ENCODE assay signal across 29 mouse cellular contexts in the genomic region with DNA sequence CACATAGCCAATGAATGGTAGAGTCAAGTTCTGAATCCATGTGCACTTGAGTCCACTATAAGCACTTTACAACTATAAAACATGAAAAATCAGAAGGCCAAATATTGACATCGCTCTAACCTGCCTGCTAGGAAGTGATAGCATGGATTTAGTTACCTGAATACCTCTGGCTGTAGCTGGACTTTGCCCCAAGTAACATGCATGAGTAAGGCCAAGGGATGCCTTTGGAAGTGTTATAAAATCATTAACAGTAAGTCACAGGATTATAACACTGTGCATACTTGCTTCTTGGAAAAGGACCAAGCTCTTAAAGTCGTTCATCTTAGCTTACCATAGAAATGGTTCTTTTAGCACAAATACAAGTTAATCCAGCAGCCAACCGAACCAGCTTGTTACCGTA. TPM values are rescaled to one million over a fixed set of nuclear protein-coding genes. Genes with fewer than 3 reads are reported as not detected.
DNase-seq lines count a peak whose midpoint lies in the region; ATAC-seq lines count a peak whose summit lies in the region.
"Had no signal": no experiment of that assay in that cellular context is flagged by ENCODE, and none has a peak within 500 bp of the region (broad histone marks: within the 10 kb centered on the region; RNA-seq: fewer than 3 reads in every experiment).

No protein-coding gene starts in this region.

- peaks cover 5% of the 10 kb centered on the region for H3K4me1 ChIP-seq in intestine, embryonic 16.5 days (ENCODE audit: control insufficient read depth, insufficient read depth, low read length)
- peaks cover 10% of the 10 kb centered on the region; the same call in 1 of the 2 replicates for H3K4me1 ChIP-seq in stomach, embryonic 16.5 days (ENCODE audit: control insufficient read depth, insufficient read depth, low read length)
- H3K4me1 ChIP-seq in forebrain, embryonic 16.5 days (replicated peaks; ENCODE audit: control insufficient read depth, insufficient read depth, low read length): no peaks in the 10 kb centered on the region
- no peaks in the 10 kb centered on the region for H3K4me1 ChIP-seq in forebrain, embryonic 12.5 days
- H3K4me1 ChIP-seq: hindbrain, embryonic 12.5 days; liver, embryonic 13.5 days; midbrain, embryonic 12.5 days had no signal

- H3K9me3 ChIP-seq in intestine, embryonic 16.5 days (ENCODE audit: control insufficient read depth, low read length): no peaks in the 10 kb centered on the region
- H3K9me3 ChIP-seq in stomach, embryonic 16.5 days (replicated peaks; ENCODE audit: control insufficient read depth, low read length): peaks cover 9% of the 10 kb centered on the region; the same call in 1 of the 2 replicates
- H3K9me3 ChIP-seq in forebrain, embryonic 16.5 days (ENCODE audit: control insufficient read depth, low read length): no peaks in the 10 kb centered on the region
- H3K9me3 ChIP-seq in forebrain, embryonic 12.5 days: no peaks in the 10 kb centered on the region
- H3K9me3 ChIP-seq: hindbrain, embryonic 12.5 days; liver, embryonic 13.5 days had no signal

- H3K27ac ChIP-seq in intestine, embryonic 16.5 days (ENCODE audit: low read length): peak overlapping the region; percentile 63
- H3K27ac ChIP-seq in stomach, embryonic 16.5 days (ENCODE audit: low read length): no peak overlapping the region
- no peak overlapping the region for H3K27ac ChIP-seq in forebrain, embryonic 16.5 days (ENCODE audit: low read length)
- no peak overlapping the region for H3K27ac ChIP-seq in forebrain, embryonic 12.5 days
- H3K27ac ChIP-seq: hindbrain, embryonic 12.5 days; left cerebral cortex, adult 2 months; liver, embryonic 13.5 days; midbrain, embryonic 12.5 days had no signal

- no peak overlapping the region for H3K4me2 ChIP-seq in intestine, embryonic 16.5 days (ENCODE audit: low read depth, low read length)
- no peak overlapping the region for H3K4me2 ChIP-seq in stomach, embryonic 16.5 days (ENCODE audit: low read depth, low read length)
- no peak overlapping the region for H3K4me2 ChIP-seq in forebrain, embryonic 16.5 days (ENCODE audit: low read length)
- H3K4me2 ChIP-seq in forebrain, embryonic 12.5 days: no peak overlapping the region
- H3K4me2 ChIP-seq: hindbrain, embryonic 12.5 days; liver, embryonic 13.5 days; midbrain, embryonic 12.5 days had no signal

- no peaks in the 10 kb centered on the region for H3K27me3 ChIP-seq in intestine, embryonic 16.5 days (replicated peaks; ENCODE audit: control insufficient read depth, insufficient read depth, low read length)
- no peaks in the 10 kb centered on the region for H3K27me3 ChIP-seq in stomach, embryonic 16.5 days (ENCODE audit: control insufficient read depth, insufficient read depth, low read length)
- no peaks in the 10 kb centered on the region for H3K27me3 ChIP-seq in forebrain, embryonic 16.5 days (replicated peaks; ENCODE audit: control insufficient read depth, insufficient read depth, low read length)
- H3K27me3 ChIP-seq in forebrain, embryonic 12.5 days: no peaks in the 10 kb centered on the region
- H3K27me3 ChIP-seq: hindbrain, embryonic 12.5 days; liver, embryonic 13.5 days; midbrain, embryonic 12.5 days had no signal

- H3K4me3 ChIP-seq in intestine, embryonic 16.5 days (ENCODE audit: low read length): no peak overlapping the region
- no peak overlapping the region for H3K4me3 ChIP-seq in stomach, embryonic 16.5 days (replicated peaks; ENCODE audit: low read length)
- no peak overlapping the region for H3K4me3 ChIP-seq in forebrain, embryonic 16.5 days (replicated peaks; ENCODE audit: low read length)
- H3K4me3 ChIP-seq in forebrain, embryonic 12.5 days (replicated peaks): no peak overlapping the region
- H3K4me3 ChIP-seq: heart, adult 2 months; hindbrain, embryonic 12.5 days; left cerebral cortex, adult 2 months; liver, embryonic 13.5 days; midbrain, embryonic 12.5 days had no signal

- 51% methylated on average over 4 of the region's 4 CpGs for WGBS in intestine, embryonic 16.5 days
- WGBS in stomach, embryonic 16.5 days: 47% methylated on average over 4 of the region's 4 CpGs
- 70% methylated on average over 4 of the region's 4 CpGs for WGBS in forebrain, embryonic 16.5 days
- 87% methylated on average over 4 of the region's 4 CpGs for WGBS in forebrain, embryonic 12.5 days

- H3K9ac ChIP-seq in intestine, embryonic 16.5 days (ENCODE audit: low read depth, low read length): no peak overlapping the region
- H3K9ac ChIP-seq in stomach, embryonic 16.5 days (ENCODE audit: low read length): no peak overlapping the region
- H3K9ac ChIP-seq in forebrain, embryonic 16.5 days (replicated peaks; ENCODE audit: low read depth, low read length): no peak overlapping the region
- H3K9ac ChIP-seq in forebrain, embryonic 12.5 days: no peak overlapping the region
- H3K9ac ChIP-seq: forebrain, postnatal 0 days; hindbrain, embryonic 12.5 days; liver, embryonic 13.5 days; midbrain, embryonic 12.5 days had no signal

- peak; percentile 95 for ATAC-seq in intestine, embryonic 16.5 days
- ATAC-seq in stomach, embryonic 16.5 days (ENCODE audit: insufficient read depth, low FRiP score): peak; percentile 53; the same call in 1 of the 2 replicates
- no peak for ATAC-seq in forebrain, embryonic 16.5 days
- ATAC-seq in forebrain, embryonic 12.5 days (ENCODE audit: low FRiP score): no peak
- ATAC-seq: activated CD4-positive, CD25-positive, alpha-beta regulatory T cell, adult 4 months; forebrain, postnatal 0 days; inflammation-experienced regulatory T-cells, adult 6 months had no signal

- H3K36me3 ChIP-seq in intestine, embryonic 16.5 days (ENCODE audit: control insufficient read depth, insufficient read depth, low read length): no peaks in the 10 kb centered on the region
- H3K36me3 ChIP-seq in stomach, embryonic 16.5 days (ENCODE audit: control insufficient read depth, insufficient read depth, low read length): no peaks in the 10 kb centered on the region
- H3K36me3 ChIP-seq in forebrain, embryonic 16.5 days (ENCODE audit: control insufficient read depth, insufficient read depth): no peaks in the 10 kb centered on the region
- no peaks in the 10 kb centered on the region for H3K36me3 ChIP-seq in forebrain, embryonic 12.5 days (replicated peaks)
- H3K36me3 ChIP-seq: hindbrain, embryonic 12.5 days; liver, embryonic 13.5 days; midbrain, embryonic 12.5 days had no signal

- DNase-seq in kidney, adult 9 months: peak; percentile 89
- peak; percentile 55 to 65 for DNase-seq in kidney, postnatal 25 days
- no peak for DNase-seq in layer of hippocampus, postnatal 36 days
- DNase-seq: adrenal gland, postnatal 14 days; B cell, adult 2 months; cerebellum, adult 2 months; forebrain, postnatal 0 days; gastrocnemius, postnatal 25 days; heart, adult 2 months; layer of hippocampus, adult 9-11 months; liver, embryonic 13.5 days; lung, adult 2 months; lung, postnatal 14 days; thymus, postnatal 36 days had no signal

RNA-seq across cellular contexts. Expression of gene Map3k4, which starts 18.6 kb away (rescaled TPM):
- 25.6 and 28.3 TPM in 2 replicates for polyA plus RNA-seq in intestine, embryonic 16.5 days (2015; fragmentation: Nextera tagmentation; extraction: Ambion mirVana)
- polyA plus RNA-seq in stomach, embryonic 16.5 days (2015; fragmentation: Nextera tagmentation; extraction: Ambion mirVana): 28.2 and 35.6 TPM in 2 replicates
- polyA plus RNA-seq in forebrain, embryonic 16.5 days (2015; fragmentation: Nextera tagmentation; extraction: Ambion mirVana): 33.7 and 37.8 TPM in 2 replicates
- polyA plus RNA-seq in forebrain, embryonic 12.5 days (2016; fragmentation: Nextera tagmentation; extraction: Ambion mirVana): 52.6 and 54.1 TPM in 2 replicates
- 10 to 100 TPM; 63.5 to 78.5 TPM for total RNA-seq in layer of hippocampus, postnatal 36 days (2021)

RNA-seq across cellular contexts. Expression of gene Plg, which starts 41.3 kb away (rescaled TPM):
- 2.3 and 6.5 TPM in 2 replicates for polyA plus RNA-seq in intestine, embryonic 16.5 days (2015; fragmentation: Nextera tagmentation; extraction: Ambion mirVana)
- polyA plus RNA-seq in stomach, embryonic 16.5 days (2015; fragmentation: Nextera tagmentation; extraction: Ambion mirVana): 13.0 and 13.9 TPM in 2 replicates
- 0.08 TPM in 1 of 2 replicates, not detected in the other for polyA plus RNA-seq in forebrain, embryonic 16.5 days (2015; fragmentation: Nextera tagmentation; extraction: Ambion mirVana)
- polyA plus RNA-seq in forebrain, embryonic 12.5 days (2016; fragmentation: Nextera tagmentation; extraction: Ambion mirVana): 0.10 TPM in 1 of 2 replicates, not detected in the other
- total RNA-seq in layer of hippocampus, postnatal 36 days (2021): not detected
- total RNA-seq: forebrain, postnatal 0 days; gastrocnemius, postnatal 25 days; heart, adult 2 months; heart, postnatal 25 days; megakaryocyte progenitor cell, adult 5-6 weeks; MEL; neutrophil, adult 5-6 weeks had no signal
- polyA plus RNA-seq: activated CD4-positive, CD25-positive, alpha-beta regulatory T cell, adult 4 months; embryonic facial prominence, embryonic 14.5 days; heart, embryonic 14.5 days; hindbrain, embryonic 12.5 days; inflammation-experienced regulatory T-cells, adult 6 months; midbrain, embryonic 12.5 days had no signal

Comparison
In these comparisons a context has a peak if more than half of its experiments do, and no peak if none do; other contexts are left out.
1. ATAC-seq: peak in intestine, embryonic 16.5 days (single experiment) and stomach, embryonic 16.5 days (single experiment); none in forebrain, embryonic 16.5 days (single experiment) and forebrain, embryonic 12.5 days (single experiment).
2. DNase-seq: peak in kidney, adult 9 months (single experiment) and kidney, postnatal 25 days (2 of 2); none in layer of hippocampus, postnatal 36 days (0 of 2).